Mouse (Mus musculus) megakaryocyte-erythroid progenitor cell, adult 5-6 weeks (primary cell): ENCODE data around the gene Ankrd39. TPM values are rescaled to one million over a fixed set of nuclear protein-coding genes. Genes with fewer than 3 reads are reported as not detected.

Source experiments
- ATAC-seq: replicated peaks from 2 replicates; pipeline ENCODE4 v1.8.0; 2016; ENCODE audit warnings: mild to moderate bottlenecking, inconsistent platforms; ENCODE audit not compliant: severe bottlenecking, poor library complexity, low FRiP score, low TSS enrichment
- total RNA-seq, 2 experiments: library from RNA; stranded (forward) in 1 of 2; stranded (reverse) in 1 of 2; fragments of 200-1000, 215-1000 nt in 1 of 2; fragments of >200 nt in 1 of 2; fragmentation: Nextera tagmentation in 1 of 2; gene quantifications; 2 replicates each; pipeline ENCODE4 v1.2.3; 2014 to 2017

The Ankrd39 gene
- total RNA-seq, 2 experiments from 2014 or later: 3.1 to 7.7 TPM

DNA sequence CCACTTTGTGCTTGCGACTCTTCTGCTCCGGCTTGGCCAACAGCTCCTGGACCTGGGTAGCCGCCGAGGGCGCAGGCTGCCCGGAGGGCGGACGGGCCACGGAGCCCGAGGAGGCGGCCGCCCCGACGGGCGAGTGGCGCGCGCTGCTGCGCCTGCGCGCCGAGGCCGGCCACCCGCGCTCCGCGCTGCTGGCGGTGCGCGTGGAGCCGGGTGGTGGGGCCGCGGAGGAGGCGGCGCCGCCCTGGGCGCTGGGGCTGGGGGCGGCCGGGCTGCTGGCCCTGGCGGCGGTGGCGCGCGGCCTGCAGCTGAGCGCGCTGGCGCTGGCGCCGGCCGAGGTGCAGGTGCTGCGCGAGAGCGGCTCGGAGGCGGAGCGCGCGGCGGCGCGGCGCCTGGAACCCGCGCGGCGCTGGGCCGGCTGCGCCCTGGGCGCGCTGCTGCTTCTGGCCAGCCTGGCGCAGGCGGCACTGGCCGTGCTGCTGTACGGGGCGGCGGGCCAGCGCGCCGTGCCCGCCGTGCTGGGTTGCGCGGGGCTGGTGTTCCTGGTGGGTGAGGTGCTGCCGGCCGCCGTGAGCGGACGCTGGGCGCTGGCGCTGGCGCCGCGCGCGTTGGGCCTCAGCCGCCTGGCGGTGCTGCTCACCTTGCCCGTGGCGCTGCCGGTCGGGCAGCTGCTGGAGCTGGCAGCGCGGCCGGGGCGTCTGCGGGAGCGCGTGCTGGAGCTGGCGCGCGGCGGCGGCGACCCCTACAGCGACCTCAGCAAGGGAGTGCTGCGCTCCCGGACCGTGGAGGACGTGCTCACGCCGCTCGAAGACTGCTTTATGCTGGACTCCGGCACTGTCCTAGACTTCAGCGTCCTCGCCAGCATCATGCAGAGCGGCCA is 34.9 kb downstream of the Ankrd39 start:
- no peak for ATAC-seq

DNA sequence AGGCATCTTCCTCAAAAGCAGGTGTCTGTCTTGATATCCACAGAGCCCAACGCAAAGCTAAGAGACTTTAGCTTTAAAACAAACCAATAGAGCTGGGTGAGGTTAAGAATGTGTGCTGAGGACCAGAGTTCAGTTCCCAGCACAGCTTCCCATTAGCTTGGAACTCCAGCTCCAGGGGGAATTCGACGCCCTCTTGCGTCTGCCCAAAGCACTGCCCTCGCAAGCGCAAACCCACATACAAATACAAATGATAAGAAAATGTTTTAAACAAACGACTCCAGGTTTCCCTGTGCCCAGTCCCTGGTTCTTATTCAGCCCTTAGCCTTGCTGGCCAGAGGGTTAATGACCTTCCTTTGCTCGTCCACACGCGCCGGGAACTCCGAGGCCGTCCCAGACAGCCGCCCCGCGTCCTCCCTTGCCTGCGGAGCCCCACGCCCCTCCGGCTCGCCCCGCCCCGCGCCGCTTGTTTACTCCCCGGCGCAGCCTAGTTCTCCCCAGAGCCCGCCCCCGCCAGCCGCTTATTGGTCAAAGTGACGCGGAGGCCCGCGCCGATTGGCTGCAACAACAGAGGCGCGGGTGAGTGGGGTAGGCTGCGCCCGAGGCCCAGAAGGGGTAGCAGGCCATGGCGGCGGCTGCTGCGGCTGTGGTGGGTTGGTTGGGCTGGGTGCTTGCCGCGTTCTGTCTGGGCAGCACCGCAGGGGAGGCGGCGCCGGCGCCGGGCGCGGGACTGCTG is 35.8 kb downstream of the Ankrd39 start, which contains the start of gene Cnnm3:
Gene Cnnm3, plus strand, starts transcription at position 579 of the 733 bp plus-strand sequence.
- peak; percentile 99 for ATAC-seq

DNA sequence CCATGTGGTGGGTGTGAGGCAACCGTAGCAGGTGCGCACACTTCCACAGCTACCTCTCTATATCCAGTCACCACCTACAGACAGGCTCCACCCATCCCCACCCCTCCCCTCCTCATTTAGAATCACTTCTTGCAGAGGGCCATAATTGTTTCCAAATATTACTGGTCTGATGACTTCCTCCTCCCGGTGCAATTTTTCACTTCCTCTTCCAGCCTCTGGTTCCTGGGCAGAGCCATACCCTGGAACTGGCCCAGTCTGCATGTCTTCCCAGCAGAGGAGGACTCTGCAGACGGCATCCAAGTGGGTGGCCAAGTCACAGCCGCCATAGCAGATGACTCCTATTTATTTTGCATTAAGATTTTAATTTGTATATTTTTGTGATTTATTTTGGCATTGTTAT is 39.0 kb downstream of the Ankrd39 start:
- no peak for ATAC-seq

DNA sequence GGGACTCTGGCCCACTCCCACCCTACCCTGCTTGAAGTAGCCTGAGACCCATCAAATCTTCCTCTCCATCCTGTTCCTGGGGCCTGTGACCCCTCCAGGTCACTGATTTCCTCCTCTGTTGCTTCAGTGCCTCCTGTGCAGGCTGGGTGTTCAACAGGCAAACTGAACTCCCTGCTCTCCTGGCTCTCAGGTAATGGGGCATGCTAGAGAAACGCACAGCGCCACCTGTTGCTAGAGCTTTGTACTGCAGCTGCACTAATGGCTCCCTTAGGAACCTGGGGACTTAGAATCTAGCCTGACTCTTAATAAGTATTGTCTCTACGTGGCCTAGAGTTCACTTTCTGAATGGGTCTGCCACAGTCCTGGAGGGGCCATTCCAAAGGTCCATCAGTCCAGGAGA is 46.0 kb downstream of the Ankrd39 start:
- ATAC-seq: peak; percentile 63

DNA sequence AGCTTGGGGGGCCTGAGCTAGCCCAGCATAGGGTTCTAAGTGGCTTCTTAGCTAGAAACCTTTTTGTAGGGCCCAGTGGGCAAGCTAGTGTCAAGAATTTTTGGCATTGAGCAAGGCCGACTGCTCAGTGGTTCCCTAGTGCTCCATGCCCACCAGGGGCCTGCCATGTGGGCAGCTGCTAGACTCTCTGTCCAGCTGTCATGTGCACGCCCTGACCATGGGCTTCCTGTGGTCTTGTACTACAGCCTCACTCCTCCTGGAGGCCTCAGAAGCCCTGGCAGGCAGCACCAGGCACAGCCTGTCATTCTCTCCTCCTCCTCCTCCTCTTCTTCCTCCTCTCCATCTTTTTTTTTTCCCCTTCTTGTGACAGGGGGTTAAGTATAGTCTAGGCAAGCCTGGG is 49.9 kb downstream of the Ankrd39 start:
- ATAC-seq: no peak

DNA sequence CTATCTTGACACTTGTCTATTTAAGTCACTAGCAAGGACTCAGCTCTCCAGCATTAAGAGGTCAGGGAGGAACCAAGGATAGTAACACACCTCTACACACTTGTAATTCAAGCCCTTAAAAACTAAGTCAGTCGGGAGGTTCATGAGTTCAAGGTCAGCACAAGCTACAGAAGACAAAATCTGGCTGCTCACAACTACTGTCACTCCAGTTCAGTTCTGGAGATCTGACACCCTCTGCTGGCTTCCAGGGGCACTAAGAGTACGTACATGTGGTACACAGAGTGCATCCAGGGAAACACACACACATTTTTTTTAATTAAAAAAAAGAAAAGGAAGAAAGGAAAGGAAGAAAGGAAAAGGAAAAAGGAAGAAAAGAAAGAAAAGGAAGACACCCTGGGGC is 50.5 kb downstream of the Ankrd39 start:
- ATAC-seq: no peak

DNA sequence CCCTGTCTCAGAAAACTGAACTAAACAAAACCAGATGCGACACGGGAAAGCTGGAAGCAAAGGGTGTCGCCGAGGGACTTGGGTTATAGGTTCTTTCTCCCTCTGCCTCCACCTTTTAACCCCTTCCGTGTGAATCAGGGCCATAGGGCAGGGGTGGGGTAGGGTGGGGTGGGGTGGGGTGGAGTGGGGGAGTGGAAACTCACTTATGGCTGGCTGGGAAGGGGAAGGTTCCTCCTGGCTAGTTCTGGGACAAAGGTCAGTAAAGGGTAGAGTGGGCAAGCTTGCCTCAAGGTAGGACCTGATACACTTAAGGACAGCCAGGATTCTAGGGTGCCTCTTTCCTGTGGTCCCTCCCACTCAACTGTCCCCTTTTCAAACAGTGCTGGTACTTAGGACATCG is 53.9 kb downstream of the Ankrd39 start:
- no peak for ATAC-seq

DNA sequence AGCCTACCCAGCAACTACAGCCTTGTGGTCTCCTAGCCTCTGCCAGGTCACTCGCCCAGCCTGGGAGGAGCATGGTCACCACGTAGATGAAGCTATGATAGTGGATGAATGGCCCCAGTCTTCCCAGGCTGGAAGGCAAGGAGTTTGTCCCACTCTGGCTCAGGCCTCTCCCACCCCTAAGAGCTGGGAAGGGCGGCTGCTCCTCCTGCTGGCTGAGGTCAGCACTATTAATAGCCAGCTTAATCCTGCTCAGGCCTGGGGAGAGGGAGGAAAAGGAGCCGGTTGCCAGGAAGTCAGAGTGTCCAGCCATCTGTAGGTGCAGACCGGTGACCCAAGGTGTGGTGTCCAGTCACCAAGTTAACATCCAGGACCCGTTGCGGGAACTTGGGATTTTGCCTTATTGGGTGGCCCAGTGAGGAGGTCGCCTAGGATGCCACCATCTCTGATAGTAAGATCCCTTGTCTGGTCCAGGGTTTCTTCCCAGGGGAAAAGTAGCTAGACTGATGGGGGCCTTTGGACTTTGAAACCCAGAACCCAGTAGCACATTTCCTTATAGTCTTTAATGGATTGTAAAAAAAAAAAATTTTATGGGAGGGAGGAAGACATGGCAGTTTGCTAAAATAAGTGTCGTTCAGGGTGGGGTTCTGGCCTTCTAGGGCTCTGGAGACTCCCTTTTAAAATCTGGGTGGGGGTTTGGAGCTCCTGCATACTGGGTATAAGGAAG is 54.7 kb downstream of the Ankrd39 start:
- peak; percentile 44; the same call in 1 of the 2 replicates for ATAC-seq

DNA sequence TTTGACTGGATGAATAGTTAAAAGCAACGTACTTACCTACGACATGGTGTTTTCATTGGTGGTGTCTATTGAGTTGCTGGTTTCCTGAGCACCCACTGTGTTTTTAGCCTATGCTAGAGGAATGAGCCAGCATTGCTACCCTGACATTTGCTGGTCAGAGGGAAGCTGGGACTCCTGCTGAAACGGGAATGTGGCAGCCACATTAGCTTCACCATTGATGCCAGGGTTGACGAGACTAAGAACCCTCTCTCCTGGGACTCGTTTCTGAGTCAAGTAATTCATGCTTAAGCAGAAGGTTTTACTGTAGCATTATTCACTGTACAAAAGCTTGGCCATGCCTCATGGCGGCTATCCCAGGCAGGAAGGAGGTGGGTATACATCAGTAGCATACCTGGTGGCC is 57.6 kb downstream of the Ankrd39 start:
- no peak for ATAC-seq

Other genes starting within 250 kb of the Ankrd39 start
- 6.0 and 7.6 TPM in 2 replicates for gene Arid5a, start 239.7 kb downstream of the Ankrd39 start, total RNA-seq (2014; fragmentation: Nextera tagmentation)
- 3.2 and 4.3 TPM in 2 replicates for gene Arid5a, start 239.7 kb downstream of the Ankrd39 start, total RNA-seq (2017)
- gene Kansl3, start 178.3 kb downstream of the Ankrd39 start, total RNA-seq (2014; fragmentation: Nextera tagmentation): 42.5 and 46.3 TPM in 2 replicates
- gene Kansl3, start 178.3 kb downstream of the Ankrd39 start, total RNA-seq (2017): 24.6 and 50.0 TPM in 2 replicates
- gene Fer1l5, start 175.2 kb downstream of the Ankrd39 start, total RNA-seq (2014; fragmentation: Nextera tagmentation): not detected in 2 replicates
- gene Fer1l5, start 175.2 kb downstream of the Ankrd39 start, total RNA-seq (2017): not detected in 2 replicates
- 9.3 and 13.5 TPM in 2 replicates for gene Lman2l, start 102.2 kb downstream of the Ankrd39 start, total RNA-seq (2014; fragmentation: Nextera tagmentation)
- 1.8 and 7.4 TPM in 2 replicates for gene Lman2l, start 102.2 kb downstream of the Ankrd39 start, total RNA-seq (2017)
- 2.7 and 3.3 TPM in 2 replicates for gene Cnnm4, start 75.8 kb downstream of the Ankrd39 start, total RNA-seq (2014; fragmentation: Nextera tagmentation)
- 2.6 and 3.0 TPM in 2 replicates for gene Cnnm4, start 75.8 kb downstream of the Ankrd39 start, total RNA-seq (2017)
- gene Cnnm3, start 35.6 kb downstream of the Ankrd39 start, total RNA-seq (2014; fragmentation: Nextera tagmentation): 12.6 and 15.9 TPM in 2 replicates
- gene Cnnm3, start 35.6 kb downstream of the Ankrd39 start, total RNA-seq (2017): 8.3 and 8.8 TPM in 2 replicates
- 2.5 and 10.5 TPM in 2 replicates for gene Ankrd23, start 10.6 kb downstream of the Ankrd39 start, total RNA-seq (2014; fragmentation: Nextera tagmentation)
- gene Ankrd23, start 10.6 kb downstream of the Ankrd39 start, total RNA-seq (2017): 0.30 and 8.3 TPM in 2 replicates
- 2.4 TPM in 1 of 2 replicates, not detected in the other for gene Gm42417, start 8.0 kb downstream of the Ankrd39 start, total RNA-seq (2014; fragmentation: Nextera tagmentation)
- gene Gm42417, start 8.0 kb downstream of the Ankrd39 start, total RNA-seq (2017): 0.61 TPM in 1 of 2 replicates, not detected in the other
- gene Sema4c, start 10.9 kb upstream of the Ankrd39 start, total RNA-seq (2014; fragmentation: Nextera tagmentation): 0.17 and 1.6 TPM in 2 replicates
- 0.50 and 0.70 TPM in 2 replicates for gene Sema4c, start 10.9 kb upstream of the Ankrd39 start, total RNA-seq (2017)
- gene Fam178b, start 135.7 kb upstream of the Ankrd39 start, total RNA-seq (2014; fragmentation: Nextera tagmentation): not detected in 2 replicates
- gene Fam178b, start 135.7 kb upstream of the Ankrd39 start, total RNA-seq (2017): not detected in 2 replicates
- gene Cox5b, start 144.0 kb upstream of the Ankrd39 start, total RNA-seq (2014; fragmentation: Nextera tagmentation): 728 and 806 TPM in 2 replicates
- 1,234 and 1,237 TPM in 2 replicates for gene Cox5b, start 144.0 kb upstream of the Ankrd39 start, total RNA-seq (2017)
- gene 4933424G06Rik, start 162.7 kb upstream of the Ankrd39 start, total RNA-seq (2014; fragmentation: Nextera tagmentation): not detected in 2 replicates
- not detected in 2 replicates for gene 4933424G06Rik, start 162.7 kb upstream of the Ankrd39 start, total RNA-seq (2017)
- gene Actr1b, start 167.0 kb upstream of the Ankrd39 start, total RNA-seq (2014; fragmentation: Nextera tagmentation): 45.8 and 49.2 TPM in 2 replicates
- gene Actr1b, start 167.0 kb upstream of the Ankrd39 start, total RNA-seq (2017): 49.1 and 51.1 TPM in 2 replicates
- gene Zap70, start 214.4 kb upstream of the Ankrd39 start, total RNA-seq (2014; fragmentation: Nextera tagmentation): 2.5 and 3.9 TPM in 2 replicates
- 1.3 and 1.7 TPM in 2 replicates for gene Zap70, start 214.4 kb upstream of the Ankrd39 start, total RNA-seq (2017)